Mouse (Mus musculus) megakaryocyte progenitor cell, adult 5-6 weeks (primary cell): ENCODE measurements around the gene Anks1. TPM values are rescaled to one million over a fixed set of nuclear protein-coding genes. Genes with fewer than 3 reads are reported as not detected.

Source experiments
- ATAC-seq: replicated peaks from 2 replicates; pipeline ENCODE4 v1.8.0; 2016; ENCODE audit warnings: mild to moderate bottlenecking, moderate TSS enrichment, inconsistent platforms; ENCODE audit not compliant: poor library complexity
- total RNA-seq, 2 experiments: library from RNA; stranded (forward) in 1 of 2; stranded (reverse) in 1 of 2; fragments of 157-497, 149-512 nt in 1 of 2; fragments of 200-1000 nt in 1 of 2; gene quantifications; 2 replicates each; pipeline versions ENCODE4 v1.2.3 to v1.2.4; 2015 to 2017

The Anks1 gene
- total RNA-seq, 2 experiments from 2014 or later: 29.0 to 29.5 TPM

DNA sequence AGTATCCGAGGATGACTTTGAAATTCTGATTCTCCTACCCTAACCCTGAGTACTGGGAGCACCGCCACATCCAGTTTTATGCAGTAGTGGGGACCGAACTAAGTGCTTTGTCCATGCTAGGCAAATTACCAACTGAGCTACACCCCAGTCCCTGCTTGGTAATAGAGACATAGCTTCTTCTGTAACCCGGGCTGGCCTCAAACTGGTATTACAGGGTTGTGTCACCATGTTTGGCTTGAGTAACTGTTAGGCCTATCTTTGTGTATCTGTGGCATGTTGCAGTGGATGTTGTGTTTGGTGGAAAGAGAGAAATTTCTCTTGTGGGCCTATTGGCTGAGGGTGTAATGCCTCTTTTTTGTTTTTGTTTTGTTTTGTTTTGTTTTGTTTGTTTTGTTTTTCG, 21.2 kb downstream of the Anks1 start:
- ATAC-seq: no peak

- ATAC-seq: no peak
Observed at GRCm38 (mm10) chr17:27931826-27932225, 22.7 kb downstream of the Anks1 start.

DNA sequence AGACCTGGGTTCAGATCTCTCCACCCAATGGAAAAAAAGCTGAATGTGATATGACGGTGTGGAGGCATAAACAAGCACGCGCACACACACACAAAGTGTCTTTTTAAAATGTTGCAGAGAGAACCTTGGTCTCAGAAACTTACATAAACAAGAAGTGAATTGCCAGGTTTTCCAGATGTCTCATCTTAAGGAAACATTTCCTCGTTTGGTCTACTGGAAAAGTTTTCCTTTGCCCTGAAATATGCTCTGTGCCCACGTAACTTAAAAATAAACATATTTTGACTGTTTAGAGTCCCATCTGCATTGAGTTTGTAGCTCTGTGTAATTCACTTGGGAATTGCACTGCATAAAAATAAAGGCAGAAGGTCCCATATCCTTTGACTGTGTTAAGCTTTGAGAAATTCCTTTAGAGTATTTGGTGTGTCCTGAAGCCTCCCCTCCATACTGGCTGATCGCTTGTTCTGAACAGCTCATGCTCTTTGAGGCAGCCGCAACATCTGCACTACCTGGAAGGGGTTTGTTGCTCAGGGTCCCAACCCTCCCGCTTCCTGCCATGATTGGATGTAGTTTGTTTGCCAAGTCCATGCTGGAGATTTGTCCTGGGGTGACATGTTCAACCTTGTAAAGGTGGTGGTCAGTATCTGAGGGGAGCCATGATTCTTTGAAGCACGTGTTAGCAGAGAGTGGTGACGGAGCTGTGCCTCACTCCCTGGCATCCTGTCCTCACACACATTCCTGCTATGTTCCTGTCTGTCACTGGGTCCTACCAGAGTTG, 25.2 kb downstream of the Anks1 start:
- no peak for ATAC-seq

DNA sequence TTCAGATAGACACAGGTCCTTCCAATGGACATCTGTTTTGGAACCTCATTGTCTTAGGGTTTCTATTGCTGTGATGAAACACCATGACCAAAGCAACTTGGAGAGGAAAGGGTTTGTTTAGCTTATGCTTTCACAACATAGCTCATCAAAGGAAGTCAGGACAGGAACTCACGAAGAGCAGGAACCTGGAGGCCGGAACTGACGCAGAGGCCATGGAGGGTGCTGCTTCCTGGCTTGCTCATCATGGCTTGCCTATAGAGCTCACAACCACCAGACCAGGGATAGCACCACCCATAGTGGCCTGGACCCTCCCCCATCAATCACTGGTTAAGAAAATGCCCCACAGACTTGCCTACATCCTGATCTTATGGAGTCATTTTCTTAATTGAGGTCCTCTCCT, 26.0 kb downstream of the Anks1 start:
- ATAC-seq: peak; percentile 80

DNA sequence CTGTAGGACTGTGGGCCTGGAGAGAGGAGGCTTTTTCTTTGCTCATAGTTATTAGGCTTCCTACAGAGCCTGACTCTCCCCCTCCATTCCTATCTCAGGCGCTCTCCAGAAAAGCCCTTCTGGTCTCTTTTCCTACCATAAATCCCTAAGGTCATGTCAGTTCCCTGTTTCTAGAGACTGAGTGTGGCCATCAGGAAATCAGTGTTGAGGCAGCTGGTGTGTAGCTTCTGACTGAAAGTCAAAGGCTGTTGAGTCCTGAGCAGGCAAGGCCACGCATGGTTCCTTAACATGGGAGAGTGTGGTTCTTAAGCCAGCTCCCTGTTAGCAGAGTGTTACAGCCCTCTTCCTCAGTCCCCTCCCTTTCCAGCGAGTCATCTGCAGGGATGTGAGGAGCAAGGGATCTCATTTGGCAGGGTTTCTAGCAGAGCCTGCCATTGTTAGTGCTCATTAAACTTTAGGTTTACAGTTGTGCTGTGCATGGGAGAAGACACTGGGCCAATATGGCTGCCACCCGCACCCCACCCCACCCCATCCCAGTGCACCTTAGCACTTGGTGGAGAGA, 28.0 kb downstream of the Anks1 start:
- no peak for ATAC-seq

- ATAC-seq: no peak
Observed at GRCm38 (mm10) chr17:27938121-27938754, 29.1 kb downstream of the Anks1 start.

- ATAC-seq: no peak
Observed at GRCm38 (mm10) chr17:27939028-27939427, 29.9 kb downstream of the Anks1 start.

GRCm38 (mm10) chr17:27940352-27940751, 31.2 kb downstream of the Anks1 start:
- no peak for ATAC-seq

GRCm38 (mm10) chr17:27941178-27941577, 32.1 kb downstream of the Anks1 start:
- ATAC-seq: no peak

DNA sequence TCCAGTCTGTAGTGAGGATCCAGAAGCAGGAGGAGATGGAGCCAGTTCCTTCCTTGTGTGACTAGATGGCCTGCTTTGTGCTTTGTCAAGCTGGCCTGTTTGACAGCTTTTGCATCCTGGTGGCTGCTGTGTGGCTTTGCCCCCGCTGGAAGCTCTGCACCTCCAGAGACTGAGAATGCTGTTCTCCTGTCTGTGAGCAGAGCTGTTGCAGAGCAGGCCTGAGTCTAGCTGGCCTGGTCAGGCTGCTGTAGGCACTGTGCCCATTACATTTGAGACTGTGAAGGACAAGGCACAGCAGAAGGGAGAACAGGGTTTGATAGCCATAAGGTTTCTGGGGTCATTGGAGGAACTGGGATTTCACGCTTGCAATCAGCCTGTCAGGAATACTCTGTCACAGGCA, 32.6 kb downstream of the Anks1 start:
- no peak for ATAC-seq

GRCm38 (mm10) chr17:27942131-27942530, 33.0 kb downstream of the Anks1 start:
- no peak for ATAC-seq

- no peak for ATAC-seq
Observed at GRCm38 (mm10) chr17:27945546-27946216, 36.6 kb downstream of the Anks1 start.

GRCm38 (mm10) chr17:27946371-27946770, 37.3 kb downstream of the Anks1 start:
- no peak for ATAC-seq

- no peak for ATAC-seq
Observed at GRCm38 (mm10) chr17:27947155-27947554, 38.0 kb downstream of the Anks1 start.

- ATAC-seq: no peak
Observed at GRCm38 (mm10) chr17:27953136-27953535, 44.0 kb downstream of the Anks1 start.

GRCm38 (mm10) chr17:27954629-27955402, 45.7 kb downstream of the Anks1 start:
- no peak for ATAC-seq

DNA sequence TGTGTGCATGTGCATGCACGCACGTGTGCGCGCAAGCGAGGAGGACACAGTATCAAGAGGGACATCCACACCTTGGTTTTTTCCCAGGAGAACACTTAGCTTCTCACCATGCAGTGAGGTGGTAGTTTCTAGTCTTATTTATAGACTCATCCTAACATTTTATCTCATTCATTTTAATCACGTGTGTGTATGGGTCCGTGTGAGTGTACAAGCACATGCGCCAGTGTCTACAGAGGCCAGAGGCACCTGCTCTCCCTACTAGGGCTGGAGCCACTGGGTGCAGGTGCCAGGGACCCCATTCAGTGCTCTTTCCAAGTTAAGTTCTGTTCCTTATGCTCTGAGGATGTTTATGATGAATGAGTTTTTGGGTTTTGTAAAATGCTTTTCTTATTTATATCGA, 48.5 kb downstream of the Anks1 start:
- ATAC-seq: no peak

DNA sequence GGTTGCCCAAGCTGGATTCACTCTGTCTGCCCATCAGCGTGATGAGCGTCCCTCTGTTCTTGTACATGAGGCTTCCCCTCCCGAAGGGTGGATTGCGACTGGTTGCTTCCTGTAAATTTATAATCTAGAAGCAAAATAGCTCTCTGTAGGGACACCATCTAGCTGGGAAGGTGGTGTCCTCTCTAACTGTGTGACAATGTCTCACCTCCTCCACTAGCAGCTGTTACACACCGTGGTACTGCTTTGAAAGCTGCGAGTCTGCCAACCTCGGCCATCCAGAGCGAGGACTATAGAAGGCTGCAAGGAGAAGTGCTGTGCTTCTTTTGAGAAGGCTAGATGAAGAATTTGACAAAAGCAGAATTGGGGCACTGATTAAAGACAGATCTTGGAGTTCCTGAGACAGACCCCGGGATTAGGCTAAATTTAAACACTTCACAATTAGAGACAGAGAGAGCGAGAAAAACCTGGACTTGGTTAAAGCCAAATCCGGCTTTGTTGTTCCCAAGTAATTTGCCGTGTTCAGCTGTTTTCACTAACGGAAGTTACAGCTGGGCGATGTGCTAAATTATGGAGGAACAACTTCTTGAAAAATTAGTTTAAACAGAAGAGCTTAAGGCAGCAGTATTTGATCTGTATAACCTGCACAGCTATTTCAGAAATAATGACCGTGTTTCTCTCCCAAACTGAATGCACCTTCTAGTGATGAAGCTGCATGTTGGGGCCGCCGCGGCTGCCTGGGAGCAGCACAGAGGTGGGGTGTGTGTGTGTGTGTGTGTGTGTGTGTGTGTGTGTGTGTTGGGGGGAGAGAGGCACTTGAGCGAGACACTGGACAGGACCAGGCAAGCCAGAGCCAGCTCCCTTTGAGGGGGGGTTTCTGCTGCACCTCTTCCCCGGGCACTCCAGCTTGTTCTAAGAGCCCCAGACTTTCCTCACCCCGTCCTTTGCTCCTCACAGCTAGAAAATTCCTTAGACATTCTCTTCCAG, 51.3 kb downstream of the Anks1 start:
- ATAC-seq: no peak

DNA sequence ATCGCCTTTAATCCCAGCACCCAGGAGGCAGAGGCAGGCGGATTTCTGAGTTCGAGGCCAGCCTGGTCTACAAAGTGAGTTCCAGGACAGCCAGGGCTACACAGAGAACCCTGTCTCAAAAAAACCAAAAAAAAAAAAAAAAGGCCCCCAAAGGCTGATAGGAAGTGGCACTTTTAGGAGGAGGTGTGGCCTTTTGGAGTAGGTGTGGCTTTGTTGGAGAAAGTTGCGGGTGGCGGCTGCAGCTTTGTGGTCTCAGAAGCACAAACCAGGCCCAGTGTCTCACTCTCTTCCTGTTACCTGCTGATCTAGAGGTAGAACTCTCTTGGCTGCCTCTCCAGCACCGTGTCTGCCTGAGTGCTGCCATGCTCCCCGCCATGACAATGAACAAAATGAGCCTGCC, 54.0 kb downstream of the Anks1 start:
- ATAC-seq: peak; percentile 31; the same call in 1 of the 2 replicates

DNA sequence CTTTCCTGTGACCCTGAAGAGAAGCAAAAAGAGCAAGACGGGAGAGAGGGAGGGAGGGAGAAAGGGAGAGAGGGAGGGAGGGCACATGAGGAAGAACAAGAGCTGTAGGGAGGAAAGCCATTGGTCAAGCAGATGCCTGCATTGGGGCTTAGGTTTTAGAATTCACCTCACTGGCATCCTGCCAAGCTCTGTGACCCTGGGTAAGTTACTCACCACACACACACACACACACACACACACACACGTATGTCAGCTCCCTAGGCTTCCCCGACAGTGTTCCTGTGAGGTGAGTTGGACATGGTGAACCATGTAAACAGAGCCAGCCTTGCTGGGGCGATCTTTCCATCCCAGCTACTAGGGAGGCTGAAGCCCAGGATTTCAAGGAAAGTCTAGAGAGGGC, 55.5 kb downstream of the Anks1 start:
- no peak for ATAC-seq
